Mouse (Mus musculus): ENCODE measurements around the gene Orai3. TPM values are rescaled to one million over a fixed set of nuclear protein-coding genes. Genes with fewer than 3 reads are reported as not detected.

Orai3 gene
- total and polyA plus RNA-seq, 3 experiments, result 37.5 to 47.2 TPM; not detected in 1

DNA sequence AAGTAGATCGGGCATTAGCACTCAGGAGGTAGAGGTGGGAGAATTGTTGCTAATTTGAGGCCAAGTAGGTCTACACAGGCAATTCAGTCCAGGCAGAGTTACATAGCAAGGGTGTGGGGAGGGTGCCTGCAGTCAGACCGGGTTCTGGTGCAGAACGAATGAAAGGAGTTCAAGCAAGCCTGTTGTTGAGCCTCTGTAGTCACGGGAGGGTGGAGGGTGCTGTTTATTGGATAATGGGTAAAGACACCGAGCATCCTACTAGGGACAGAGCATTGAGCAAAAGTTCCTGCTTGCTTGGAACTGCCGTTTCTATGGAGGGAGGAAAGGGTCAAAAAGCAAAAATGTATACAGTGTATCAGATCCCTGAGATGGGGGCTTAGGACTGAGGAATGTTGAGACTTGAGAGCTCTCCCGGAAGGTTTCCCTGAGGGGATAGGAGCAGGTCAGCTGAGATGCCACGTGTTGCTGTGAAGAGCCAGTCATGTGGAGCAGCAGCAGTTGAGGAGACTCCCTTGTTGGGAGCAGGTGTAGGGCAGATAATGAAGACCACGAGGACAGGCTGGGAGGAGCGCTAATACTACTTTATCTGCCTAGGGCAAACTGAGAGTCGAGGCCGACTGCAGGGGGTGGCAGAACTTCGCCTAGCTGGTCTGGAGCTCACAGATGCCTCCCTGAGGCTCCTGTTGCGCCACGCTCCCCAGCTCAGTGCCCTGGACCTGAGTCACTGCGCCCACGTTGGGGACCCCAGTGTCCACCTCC lies 2.6 kb upstream of the Orai3 start:
- peaks cover 24% of the 10 kb centered on the region for H3K79me2 ChIP-seq (ENCODE audit: control insufficient read depth, insufficient read depth, low read length, poor library complexity)
- peaks cover 0 to 30% of the 10 kb centered on the region in 2 experiments; a peak in 2 of 4 replicates for H3K36me3 ChIP-seq (ENCODE audit: control insufficient read depth in 1 of 2, insufficient read depth in 2 of 2, low read length in 2 of 2)
- H3K27ac ChIP-seq (ENCODE audit: control insufficient read depth, low read depth, low read length), result peak overlapping the region; percentile 91
- H3K27me3 ChIP-seq (ENCODE audit: control insufficient read depth in 1 of 2, insufficient read depth in 2 of 2, low read length in 2 of 2), result no peaks in the 10 kb centered on the region
- peak; percentile 94 for DNase-seq (ENCODE audit: low read depth, low spot score)
- peak overlapping the region; percentile 78 for H3K9ac ChIP-seq (ENCODE audit: control insufficient read depth, low read depth, low read length, poor library complexity, severe bottlenecking)
- peaks cover 8 to 36% of the 10 kb centered on the region in 2 experiments for H3K4me1 ChIP-seq (ENCODE audit: control insufficient read depth in 1 of 2, insufficient read depth in 2 of 2, low read length in 2 of 2)
- peak; percentile 100 for TF ChIP-seq MAX (IDR thresholded peaks at IDR 0.05; ENCODE audit: low read length)
- TF ChIP-seq TBP (IDR thresholded peaks at IDR 0.05; ENCODE audit: low read depth, low read length), result peak; percentile 92
- TF ChIP-seq ZC3H11A (IDR thresholded peaks at IDR 0.05; ENCODE audit: low read depth, low read length), result no peak
- TF ChIP-seq MAZ (IDR thresholded peaks at IDR 0.05; ENCODE audit: low read depth, low read length), result no peak
- peak; percentile 54 to 98 for TF ChIP-seq POLR2A (IDR thresholded peaks at IDR 0.05; ENCODE audit: control insufficient read depth in 1 of 2, insufficient read depth in 1 of 2, low read depth in 1 of 2, low read length in 2 of 2, poor library complexity in 1 of 2)
- TF ChIP-seq SIN3A (IDR thresholded peaks at IDR 0.05; ENCODE audit: low read length), result peak; percentile 95
- no peak for TF ChIP-seq ZNF384 (IDR thresholded peaks at IDR 0.05; ENCODE audit: low read depth, low read length)
- TF ChIP-seq HCFC1 (IDR thresholded peaks at IDR 0.05; ENCODE audit: low read depth, low read length), result peak; percentile 75
- peak; percentile 84 for TF ChIP-seq GATA1 (IDR thresholded peaks at IDR 0.05; ENCODE audit: low read depth, low read length)
- peak; percentile 98 for TF ChIP-seq USF1 (IDR thresholded peaks at IDR 0.05; ENCODE audit: low read depth, low read length)
- peak in 1 of 2 experiments; percentile 96; a peak in 2 of 4 replicates for TF ChIP-seq USF2 (IDR thresholded peaks at IDR 0.05; ENCODE audit: borderline replicate concordance in 1 of 2, insufficient read depth in 1 of 2, low read depth in 1 of 2, low read length in 2 of 2)
- peak; percentile 98 for TF ChIP-seq ETS1 (IDR thresholded peaks at IDR 0.05; ENCODE audit: low read depth, low read length)
- peak; percentile 78; the same call in 1 of the 2 replicates for TF ChIP-seq ZMIZ1 (IDR thresholded peaks at IDR 0.05; ENCODE audit: low read depth, low read length)
- TF ChIP-seq TAL1 (IDR thresholded peaks at IDR 0.05; ENCODE audit: low read length), result peak; percentile 81
- no peak for TF ChIP-seq RCOR1 (IDR thresholded peaks at IDR 0.05; ENCODE audit: low read depth, low read length)
- peak; percentile 47; the same call in 1 of the 2 replicates for TF ChIP-seq ELF1 (IDR thresholded peaks at IDR 0.05; ENCODE audit: low read depth, low read length)
- no peak for TF ChIP-seq RAD21 (IDR thresholded peaks at IDR 0.05; ENCODE audit: low read depth, low read length)
- peak in 2 of 3 experiments; percentile 9; a peak in 1 of 6 replicates for TF ChIP-seq CTCF (IDR thresholded peaks at IDR 0.05 in 2 of 3, conservative IDR thresholded peaks at IDR 0.05 in 1 of 3; ENCODE audit: control insufficient read depth in 1 of 3, insufficient read depth in 1 of 3, low read depth in 2 of 3, low read length in 3 of 3, poor library complexity in 1 of 3, severe bottlenecking in 1 of 3)
- peak; percentile 98 for TF ChIP-seq MXI1 (IDR thresholded peaks at IDR 0.05; ENCODE audit: low read depth, low read length)
- TF ChIP-seq KAT2A (conservative IDR thresholded peaks at IDR 0.05; ENCODE audit: low read depth, low read length), result no peak
- TF ChIP-seq EP300 (IDR thresholded peaks at IDR 0.05; ENCODE audit: low read depth in 1 of 2, low read length in 2 of 2), result peak in 1 of 2 experiments; percentile 85; a peak in 3 of 4 replicates
- TF ChIP-seq NELFE (IDR thresholded peaks at IDR 0.05; ENCODE audit: low read depth, low read length), result peak; percentile 73
- peak; percentile 100 for TF ChIP-seq MYC (IDR thresholded peaks at IDR 0.05; ENCODE audit: low read depth, low read length)
- TF ChIP-seq TCF12 (IDR thresholded peaks at IDR 0.05; ENCODE audit: low read depth, low read length), result peak; percentile 83
- no peak for TF ChIP-seq BHLHE40 (IDR thresholded peaks at IDR 0.05; ENCODE audit: borderline replicate concordance, low read depth, low read length)
- 0 out of 2 replicates have a peak, but pooled peaks have one; percentile 44 for TF ChIP-seq E2F4 (IDR thresholded peaks at IDR 0.05; ENCODE audit: borderline replicate concordance, low read depth, low read length)
- TF ChIP-seq POLR2AphosphoS2 (IDR thresholded peaks at IDR 0.05; ENCODE audit: low read length), result 0 out of 2 replicates have a peak, but pooled peaks have one; percentile 44
- no peak for TF ChIP-seq MEF2A (IDR thresholded peaks at IDR 0.05; ENCODE audit: extremely low read depth, insufficient replicate concordance, low read depth, low read length, poor library complexity, severe bottlenecking)
- no peak; the same call in 1 of the 2 replicates for TF ChIP-seq MYB (IDR thresholded peaks at IDR 0.05; ENCODE audit: low read depth, low read length)
- H3K9me3 ChIP-seq (replicated peaks; ENCODE audit: insufficient read depth, low read length), result no peaks in the 10 kb centered on the region
- peak overlapping the region; percentile 9 to 64 for H3K4me3 ChIP-seq (ENCODE audit: control insufficient read depth in 1 of 2, insufficient read depth in 1 of 2, low read depth in 2 of 2, low read length in 2 of 2)
